Mouse (Mus musculus) bone marrow macrophage, adult 2 months (primary cell): Measurements from ENCODE around the gene Gm45062. TPM values are rescaled to one million over a fixed set of nuclear protein-coding genes. Genes with fewer than 3 reads are reported as not detected.

Source experiments
- H3K27ac ChIP-seq: 2 replicates; pipeline ENCODE4 v1.5.1; 2012; ENCODE audit warnings: low read depth, low read length; ENCODE audit not compliant: insufficient read depth
- H3K4me1 ChIP-seq: 2 replicates; pipeline ENCODE4 v1.6.1; 2012; ENCODE audit warnings: low read length; ENCODE audit not compliant: control insufficient read depth, insufficient read depth
- H3K4me3 ChIP-seq: 2 replicates; pipeline ENCODE4 v1.5.1; 2012; ENCODE audit warnings: mild to moderate bottlenecking, low read length, moderate library complexity; ENCODE audit not compliant: insufficient read depth
- CTCF ChIP-seq: IDR thresholded peaks from 2 replicates; pipeline ENCODE4 v1.5.1; 2012; ENCODE audit warnings: low read depth, mild to moderate bottlenecking, low read length, moderate library complexity
- POLR2A ChIP-seq: IDR thresholded peaks from 2 replicates; pipeline ENCODE4 v1.6.1; 2012; ENCODE audit warnings: mild to moderate bottlenecking, low read depth, low read length, borderline replicate concordance
- polyA plus RNA-seq: library from polyadenylated mRNA; stranded (reverse); fragments of >200 nt; gene quantifications from 2 replicates; pipeline ENCODE4 v1.2.4, GENCODE M21; 2012; ENCODE audit not compliant: missing spikeins, insufficient read depth, insufficient read length

Gm45062 gene
- polyA plus RNA-seq, 1 experiment = 2.5 TPM

- TF ChIP-seq CTCF (no peak), POLR2A (no peak)
- no peaks in the 10 kb centered on the region for H3K4me1 ChIP-seq
- H3K4me3 ChIP-seq = no peak overlapping the region
- H3K27ac ChIP-seq = no peak overlapping the region
Measured at GRCm38 (mm10) chr6:8367675-8368074, 108.4 kb downstream of the Gm45062 start.

- no peaks in the 10 kb centered on the region for H3K4me1 ChIP-seq
- H3K4me3 ChIP-seq = no peak overlapping the region
- TF ChIP-seq POLR2A (no peak), CTCF (no peak)
- H3K27ac ChIP-seq = no peak overlapping the region
Measured at GRCm38 (mm10) chr6:8368198-8368864, 109.1 kb downstream of the Gm45062 start.

- Histone ChIP-seq H3K4me3 (no peak overlapping the region), H3K27ac (no peak overlapping the region), H3K4me1 (no peaks in the 10 kb centered on the region)
- TF ChIP-seq POLR2A (no peak), CTCF (no peak)
Measured at GRCm38 (mm10) chr6:8370624-8371023, 111.4 kb downstream of the Gm45062 start.

GRCm38 (mm10) chr6:8373051-8373450 lies 113.8 kb downstream of the Gm45062 start:
- Histone ChIP-seq H3K27ac (no peak overlapping the region), H3K4me3 (no peak overlapping the region), H3K4me1 (no peaks in the 10 kb centered on the region)
- TF ChIP-seq CTCF = no peak
- TF ChIP-seq POLR2A = no peak

- TF ChIP-seq CTCF (no peak), POLR2A (no peak)
- no peak overlapping the region for H3K4me3 ChIP-seq
- no peaks in the 10 kb centered on the region for H3K4me1 ChIP-seq
- H3K27ac ChIP-seq = no peak overlapping the region
Measured at GRCm38 (mm10) chr6:8373851-8374250, 114.6 kb downstream of the Gm45062 start.

- Histone ChIP-seq H3K4me3 (no peak overlapping the region), H3K27ac (no peak overlapping the region), H3K4me1 (no peaks in the 10 kb centered on the region)
- no peak for TF ChIP-seq CTCF
Measured at GRCm38 (mm10) chr6:8374290-8374689, 115.0 kb downstream of the Gm45062 start.

GRCm38 (mm10) chr6:8374712-8375111 lies 115.5 kb downstream of the Gm45062 start:
- H3K4me3 ChIP-seq = no peak overlapping the region
- H3K4me1 ChIP-seq = no peaks in the 10 kb centered on the region
- TF ChIP-seq CTCF (no peak), POLR2A (no peak)
- H3K27ac ChIP-seq = no peak overlapping the region

GRCm38 (mm10) chr6:8376351-8376750 lies 117.1 kb downstream of the Gm45062 start:
- Histone ChIP-seq H3K4me1 (no peaks in the 10 kb centered on the region), H3K27ac (no peak overlapping the region), H3K4me3 (no peak overlapping the region)
- TF ChIP-seq CTCF (no peak), POLR2A (no peak)

- Histone ChIP-seq H3K4me3 (no peak overlapping the region), H3K27ac (no peak overlapping the region), H3K4me1 (no peaks in the 10 kb centered on the region)
- TF ChIP-seq CTCF (no peak), POLR2A (no peak)
Measured at GRCm38 (mm10) chr6:8377667-8378066, 118.4 kb downstream of the Gm45062 start.

- Histone ChIP-seq H3K27ac (no peak overlapping the region), H3K4me3 (no peak overlapping the region), H3K4me1 (no peaks in the 10 kb centered on the region)
- TF ChIP-seq POLR2A (no peak), CTCF (no peak)
Measured at GRCm38 (mm10) chr6:8389307-8389706, 130.1 kb downstream of the Gm45062 start.

- H3K4me3 ChIP-seq = no peak overlapping the region
- no peak for TF ChIP-seq POLR2A
- TF ChIP-seq CTCF = no peak
- H3K4me1 ChIP-seq = no peaks in the 10 kb centered on the region
- H3K27ac ChIP-seq = no peak overlapping the region
Measured at GRCm38 (mm10) chr6:8390296-8390695, 131.0 kb downstream of the Gm45062 start.

- TF ChIP-seq POLR2A = no peak
- no peak for TF ChIP-seq CTCF
- Histone ChIP-seq H3K4me3 (no peak overlapping the region), H3K4me1 (no peaks in the 10 kb centered on the region), H3K27ac (no peak overlapping the region)
Measured at GRCm38 (mm10) chr6:8390935-8391334, 131.7 kb downstream of the Gm45062 start.
